Mouse (Mus musculus) neural tube, embryonic 15.5 days (tissue): ENCODE measurements around the gene Vamp3. TPM values are rescaled to one million over a fixed set of nuclear protein-coding genes. Genes with fewer than 3 reads are reported as not detected.

Source experiments
- ATAC-seq: fragments of 200-750 bp; cut with Nextera tagmentation; 2 replicates; pipeline ENCODE4 v1.8.0; 2017; ENCODE audit warnings: mild to moderate bottlenecking, moderate TSS enrichment, moderate library complexity; ENCODE audit not compliant: low FRiP score
- H3K27ac ChIP-seq: fragments of 300-500 bp; sonication (generic); replicated peaks from 2 replicates; pipeline ENCODE4 v1.5.1; 2015; ENCODE audit warnings: mild to moderate bottlenecking, inconsistent platforms
- H3K27me3 ChIP-seq: fragments of 300-500 bp; sonication (generic); replicated peaks from 2 replicates; pipeline ENCODE4 v1.6.1; 2015; ENCODE audit warnings: inconsistent platforms
- H3K36me3 ChIP-seq: fragments of 300-500 bp; sonication (generic); 2 replicates; pipeline ENCODE4 v1.6.1; 2015; ENCODE audit warnings: inconsistent platforms
- H3K4me1 ChIP-seq: fragments of 300-500 bp; sonication (generic); 2 replicates; pipeline ENCODE4 v1.6.1; 2015; ENCODE audit warnings: inconsistent platforms
- H3K4me2 ChIP-seq: fragments of 300-500 bp; sonication (generic); 2 replicates; pipeline ENCODE4 v1.6.1; 2015; ENCODE audit warnings: inconsistent platforms, mild to moderate bottlenecking, moderate library complexity
- H3K4me3 ChIP-seq: fragments of 300-500 bp; sonication (generic); replicated peaks from 2 replicates; pipeline ENCODE4 v1.5.1; 2015; ENCODE audit warnings: mild to moderate bottlenecking, inconsistent platforms
- H3K9ac ChIP-seq: fragments of 300-500 bp; sonication (generic); replicated peaks from 2 replicates; pipeline ENCODE4 v1.6.1; 2015; ENCODE audit warnings: mild to moderate bottlenecking, inconsistent platforms
- H3K9me3 ChIP-seq: fragments of 300-500 bp; sonication (generic); replicated peaks from 2 replicates; pipeline ENCODE4 v1.6.1; 2016; ENCODE audit warnings: inconsistent platforms
- WGBS: fragments of 180-500 bp; shearing (Covaris S2); methylation state at CpG from one replicate; pipeline ENCODE4 v1.1.7; 2015; ENCODE audit warnings: mixed read lengths; 5-methylcytosine and 5-hydroxymethylcytosine counted together
- polyA plus RNA-seq: library from polyadenylated mRNA; unstranded; fragments of >200 nt; fragmentation: Nextera tagmentation; extraction: Ambion mirVana; gene quantifications from 2 replicates; pipeline ENCODE4 v1.2.1, GENCODE M21; 2015

Gene Vamp3
- polyA plus RNA-seq, 1 experiment from 2014 or later = 46.1 TPM

GRCm38 (mm10) chr4:151001397-151001796 lies 56.4 kb downstream of the Vamp3 start:
- no peaks in the 10 kb centered on the region for H3K9me3 ChIP-seq
- 76% methylated on average over 13 of the region's 13 CpGs for WGBS
- no peak overlapping the region for H3K27ac ChIP-seq
- H3K4me2 ChIP-seq = no peak overlapping the region
- H3K36me3 ChIP-seq = 0 out of 2 replicates have a peak, but pooled peaks cover 5% of the 10 kb centered on the region
- H3K4me1 ChIP-seq = 0 out of 2 replicates have a peak, but pooled peaks cover 4% of the 10 kb centered on the region
- no peak overlapping the region for H3K9ac ChIP-seq
- no peak for ATAC-seq
- H3K4me3 ChIP-seq = no peak overlapping the region
- no peaks in the 10 kb centered on the region for H3K27me3 ChIP-seq

GRCm38 (mm10) chr4:150998626-150999025 lies 59.1 kb downstream of the Vamp3 start:
- no peak overlapping the region for H3K9ac ChIP-seq
- WGBS = 93% methylated on average over 9 of the region's 9 CpGs
- H3K4me3 ChIP-seq = no peak overlapping the region
- no peaks in the 10 kb centered on the region for H3K36me3 ChIP-seq
- no peak overlapping the region for H3K4me2 ChIP-seq
- no peaks in the 10 kb centered on the region for H3K27me3 ChIP-seq
- H3K9me3 ChIP-seq = no peaks in the 10 kb centered on the region
- H3K27ac ChIP-seq = no peak overlapping the region
- H3K4me1 ChIP-seq = 0 out of 2 replicates have a peak, but pooled peaks cover 4% of the 10 kb centered on the region
- no peak for ATAC-seq

Other genes with a start within 250 kb of the Vamp3 start
- 51.8 and 57.4 TPM in 2 replicates for gene Errfi1, start 204.0 kb downstream of the Vamp3 start, polyA plus RNA-seq
- 384 and 410 TPM in 2 replicates for gene Park7, start 143.5 kb downstream of the Vamp3 start, polyA plus RNA-seq
- 0.44 and 2.8 TPM in 2 replicates for gene Tnfrsf9, start 143.4 kb downstream of the Vamp3 start, polyA plus RNA-seq
- gene Uts2, start 60.9 kb downstream of the Vamp3 start, polyA plus RNA-seq = 5.5 and 6.1 TPM in 2 replicates
- gene Per3, start 13.3 kb downstream of the Vamp3 start, polyA plus RNA-seq = 3.6 and 4.3 TPM in 2 replicates
- gene Gm13090, start 31.6 kb upstream of the Vamp3 start, polyA plus RNA-seq = 0.34 TPM in 1 of 2 replicates, not detected in the other